Mouse (Mus musculus): ENCODE results near the gene Slc35e3. TPM values are rescaled to one million over a fixed set of nuclear protein-coding genes. Genes with fewer than 3 reads are reported as not detected.
"Not testable (repeated sequence)": the region's sequence is repeated elsewhere in the genome, so short reads cannot be mapped to it uniquely, and the experiment has no call there.

Slc35e3 gene
- total RNA-seq, 1 experiment from 2014 or later = 10.3 TPM

DNA sequence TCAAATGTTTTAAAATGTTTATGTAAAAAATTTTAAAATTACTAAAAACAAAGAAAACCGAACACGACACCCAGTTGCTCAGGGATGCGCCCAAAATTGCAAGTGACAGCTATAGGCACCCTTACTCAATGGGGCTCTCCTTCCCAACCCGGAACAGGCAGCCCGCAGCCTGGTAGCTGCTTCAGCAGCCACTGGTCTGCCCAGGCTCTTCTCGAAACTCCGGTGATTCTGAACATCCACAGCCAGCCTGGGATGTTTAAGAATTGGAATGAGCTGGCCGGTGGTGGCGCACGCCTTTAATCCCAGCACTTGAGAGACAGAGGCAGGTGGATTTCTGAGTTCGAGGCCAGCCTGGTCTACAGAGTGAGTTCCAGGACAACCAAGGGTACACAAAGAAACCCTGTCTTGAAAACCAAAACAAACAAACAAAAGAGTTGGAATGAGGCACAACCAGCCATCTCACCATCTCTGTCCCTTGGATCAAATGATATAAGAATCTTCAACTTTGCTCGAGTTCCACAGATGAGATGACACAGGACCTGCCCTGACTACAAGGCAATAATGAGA lies 15.4 kb downstream of the Slc35e3 start:
- ATAC-seq (replicated peaks in 1 of 2; ENCODE audit: insufficient read depth in 1 of 2, low FRiP score in 2 of 2, low TSS enrichment in 1 of 2, low read depth in 1 of 2, poor library complexity in 2 of 2, severe bottlenecking in 2 of 2) = no peak

DNA sequence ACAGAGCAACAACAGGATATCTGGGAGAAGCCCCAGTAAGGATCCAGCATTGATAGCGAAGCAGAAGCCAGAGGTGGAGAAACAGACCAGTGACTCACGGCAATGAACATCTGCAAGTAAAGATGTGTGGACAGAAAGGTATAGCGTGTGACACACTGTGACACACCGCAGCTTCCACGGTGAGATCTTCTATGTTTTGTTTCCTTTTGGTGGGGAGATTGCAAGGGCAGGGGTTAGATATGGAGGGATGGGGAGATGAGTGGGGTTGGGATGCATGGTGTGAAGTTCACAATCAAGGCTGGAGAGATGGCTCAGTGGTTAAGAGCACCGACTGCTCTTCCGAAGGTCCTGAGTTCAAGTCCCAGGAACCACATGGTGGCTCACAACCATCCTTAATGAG lies 16.0 kb downstream of the Slc35e3 start:
- no peak for ATAC-seq (replicated peaks in 1 of 2; ENCODE audit: insufficient read depth in 1 of 2, low FRiP score in 2 of 2, low TSS enrichment in 1 of 2, low read depth in 1 of 2, poor library complexity in 2 of 2, severe bottlenecking in 2 of 2)

DNA sequence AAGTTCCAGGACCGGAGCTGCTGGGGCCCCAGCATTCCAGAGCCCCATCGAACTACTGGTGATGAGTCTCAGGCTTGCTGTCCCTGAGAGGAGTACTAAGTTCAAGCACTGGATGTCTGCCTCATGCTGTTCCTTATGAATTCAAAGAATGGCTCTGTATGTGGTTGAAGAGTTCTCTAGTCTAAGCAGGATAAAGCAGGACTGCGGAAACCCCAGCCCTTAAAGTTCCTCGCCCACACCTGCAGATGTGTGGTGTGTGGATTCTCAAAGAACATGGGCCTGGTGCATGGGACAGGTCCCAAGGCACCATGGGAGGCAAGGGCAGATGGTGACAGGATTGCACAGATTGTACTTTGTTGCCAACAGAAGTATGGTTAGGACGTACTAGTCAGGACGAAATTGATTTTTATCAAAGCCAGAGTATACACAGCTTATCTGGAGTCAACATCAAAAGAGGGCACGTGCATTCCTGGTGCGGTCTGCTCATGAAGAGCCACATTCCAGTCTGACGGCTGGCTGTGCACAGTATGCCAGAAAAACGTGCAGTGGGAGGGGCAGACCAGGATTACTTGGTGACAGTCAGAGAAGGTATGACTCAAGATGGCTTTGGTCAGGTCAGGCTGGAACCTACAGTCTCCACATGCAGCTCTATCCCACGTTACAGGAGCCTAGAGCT lies 16.9 kb downstream of the Slc35e3 start:
- no peak for ATAC-seq (replicated peaks in 1 of 2; ENCODE audit: insufficient read depth in 1 of 2, low FRiP score in 2 of 2, low TSS enrichment in 1 of 2, low read depth in 1 of 2, poor library complexity in 2 of 2, severe bottlenecking in 2 of 2)

DNA sequence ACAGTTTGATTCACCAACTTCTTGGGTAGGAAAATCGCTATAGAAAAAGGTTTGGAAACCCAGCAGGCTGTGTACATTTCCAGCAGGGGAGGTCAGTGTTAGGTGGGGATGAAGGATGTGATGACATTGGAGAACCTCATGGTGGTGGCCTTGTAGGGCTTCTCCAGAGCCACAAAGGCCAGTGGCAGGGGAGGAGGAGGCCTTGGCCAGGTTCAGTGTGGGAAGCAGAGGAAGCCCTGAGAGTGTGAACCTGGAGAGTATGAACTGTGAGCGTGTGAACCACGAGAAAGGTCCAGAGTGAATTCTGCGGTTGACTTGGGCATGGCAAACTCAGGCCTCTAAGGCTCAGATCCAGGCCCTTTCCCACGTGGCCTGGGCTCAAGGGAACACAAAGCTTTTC lies 17.6 kb downstream of the Slc35e3 start:
- ATAC-seq (replicated peaks in 1 of 2; ENCODE audit: insufficient read depth in 1 of 2, low FRiP score in 2 of 2, low TSS enrichment in 1 of 2, low read depth in 1 of 2, poor library complexity in 2 of 2, severe bottlenecking in 2 of 2) = no peak

DNA sequence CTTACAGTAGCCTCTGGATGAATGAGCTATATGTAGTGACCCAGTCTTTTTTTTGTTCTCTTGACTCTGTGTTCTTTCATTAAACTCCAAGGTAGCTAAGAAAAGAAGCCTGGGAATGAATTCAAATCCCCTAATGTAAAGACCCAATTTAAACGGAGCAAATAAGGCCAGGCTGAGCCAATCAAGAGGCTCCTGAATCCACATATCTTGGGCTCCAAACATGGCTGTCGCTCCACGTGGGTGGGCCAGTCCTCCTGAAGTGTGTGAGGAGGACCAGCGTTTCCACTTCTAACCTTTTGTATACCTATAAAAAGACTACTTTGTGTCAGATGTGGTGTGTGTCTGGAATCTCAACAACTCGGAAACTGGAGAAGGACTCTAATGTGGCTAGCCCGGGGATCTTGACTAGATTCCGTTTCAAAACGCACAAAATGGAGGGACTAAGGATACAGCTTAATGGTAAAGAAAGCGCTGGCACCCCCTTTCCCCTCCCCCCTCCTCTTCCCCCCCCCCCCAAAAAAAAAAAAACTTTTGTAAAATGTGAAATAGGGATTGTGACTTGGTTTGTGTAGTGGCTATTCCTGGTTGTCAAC lies 18.6 kb downstream of the Slc35e3 start:
- ATAC-seq (replicated peaks in 1 of 2; ENCODE audit: insufficient read depth in 1 of 2, low FRiP score in 2 of 2, low TSS enrichment in 1 of 2, low read depth in 1 of 2, poor library complexity in 2 of 2, severe bottlenecking in 2 of 2) = no peak

DNA sequence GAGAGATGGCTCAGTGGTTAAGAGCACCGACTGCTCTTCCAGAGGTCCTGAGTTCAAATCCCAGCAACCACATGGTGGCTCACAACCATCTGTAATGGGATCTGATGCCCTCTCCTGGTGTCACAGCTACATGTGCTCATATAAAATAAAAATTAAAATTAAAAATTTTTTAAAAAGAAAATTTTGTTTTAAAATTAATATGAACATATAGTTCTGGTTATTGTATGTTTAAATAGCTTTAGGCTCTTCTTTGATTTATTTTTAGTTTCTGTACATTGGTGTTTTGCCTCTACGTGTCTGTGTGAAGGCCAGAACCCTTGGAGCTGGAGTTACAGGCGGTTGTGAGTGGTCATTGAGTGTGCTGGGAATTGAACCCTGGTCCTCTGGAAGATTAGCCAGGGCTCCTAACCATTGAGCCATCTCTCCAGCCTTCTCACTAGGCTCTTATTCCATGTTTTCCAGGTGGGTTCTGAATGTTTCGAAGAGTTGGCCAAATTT lies 19.2 kb downstream of the Slc35e3 start:
- no peak for ATAC-seq (replicated peaks in 1 of 2; ENCODE audit: insufficient read depth in 1 of 2, low FRiP score in 2 of 2, low TSS enrichment in 1 of 2, low read depth in 1 of 2, poor library complexity in 2 of 2, severe bottlenecking in 2 of 2)

DNA sequence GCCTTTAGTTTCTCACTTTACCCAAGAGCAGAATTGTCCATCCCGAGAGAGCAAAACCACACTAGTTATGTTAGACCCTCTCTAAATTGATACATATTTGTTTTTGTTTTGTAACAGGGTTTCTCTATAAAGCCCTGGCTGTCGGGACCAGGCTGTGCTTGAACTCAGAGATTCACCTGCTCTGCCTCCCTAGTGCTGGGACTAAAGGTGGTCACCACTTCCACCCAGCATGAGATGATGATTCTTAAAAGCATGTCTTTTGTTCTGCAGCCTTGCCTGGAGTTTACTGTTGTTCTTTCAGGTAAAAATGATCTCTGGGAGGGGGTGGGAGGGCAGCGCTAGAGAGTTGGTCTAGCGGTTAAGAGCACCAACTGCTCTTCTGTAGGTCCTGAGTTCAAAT lies 19.8 kb downstream of the Slc35e3 start:
- ATAC-seq (replicated peaks in 1 of 2; ENCODE audit: insufficient read depth in 1 of 2, low FRiP score in 2 of 2, low TSS enrichment in 1 of 2, low read depth in 1 of 2, poor library complexity in 2 of 2, severe bottlenecking in 2 of 2) = no peak

DNA sequence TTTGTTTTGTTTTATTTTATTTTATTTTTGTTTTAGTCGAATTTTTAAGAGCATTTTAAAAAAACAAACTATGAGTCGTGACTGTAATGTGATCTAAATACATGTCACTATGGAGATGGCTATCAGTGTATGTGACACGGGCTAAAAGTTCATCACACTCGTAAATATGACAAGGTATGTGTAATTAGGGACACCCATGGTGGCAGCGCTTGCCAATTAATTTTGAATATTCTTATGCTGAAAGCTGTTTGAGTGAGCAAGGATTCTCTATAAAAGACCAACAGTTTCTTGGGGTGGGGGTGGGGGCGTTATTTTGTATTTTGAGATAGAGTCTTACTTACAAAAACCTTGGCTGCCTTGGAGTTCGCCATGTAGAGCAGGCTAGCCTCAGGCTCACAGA lies 20.5 kb downstream of the Slc35e3 start:
- ATAC-seq (replicated peaks in 1 of 2; ENCODE audit: insufficient read depth in 1 of 2, low FRiP score in 2 of 2, low TSS enrichment in 1 of 2, low read depth in 1 of 2, poor library complexity in 2 of 2, severe bottlenecking in 2 of 2) = no peak

DNA sequence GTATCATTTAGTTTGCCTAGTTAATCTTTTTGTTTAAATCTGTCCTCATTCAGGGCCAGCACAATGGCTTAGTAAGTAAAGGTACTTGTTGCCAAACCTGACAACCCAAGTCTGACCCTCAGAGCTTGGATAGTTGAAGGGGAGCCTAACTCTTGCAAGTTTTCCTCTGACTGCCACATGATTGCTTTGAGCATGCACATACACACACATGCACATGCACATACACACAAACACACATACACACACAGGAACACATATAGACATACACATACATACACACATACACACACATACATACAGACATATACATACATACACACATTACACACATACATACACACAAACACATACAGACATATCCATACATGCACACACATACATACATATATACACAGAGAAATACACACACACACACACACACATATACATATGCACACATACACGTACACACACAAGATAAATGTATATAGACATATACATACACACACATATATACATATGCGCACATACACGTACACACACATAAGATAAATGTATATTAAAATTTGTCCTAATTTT lies 21.3 kb downstream of the Slc35e3 start:
- ATAC-seq (replicated peaks in 1 of 2; ENCODE audit: insufficient read depth in 1 of 2, low FRiP score in 2 of 2, low TSS enrichment in 1 of 2, low read depth in 1 of 2, poor library complexity in 2 of 2, severe bottlenecking in 2 of 2) = no peak

DNA sequence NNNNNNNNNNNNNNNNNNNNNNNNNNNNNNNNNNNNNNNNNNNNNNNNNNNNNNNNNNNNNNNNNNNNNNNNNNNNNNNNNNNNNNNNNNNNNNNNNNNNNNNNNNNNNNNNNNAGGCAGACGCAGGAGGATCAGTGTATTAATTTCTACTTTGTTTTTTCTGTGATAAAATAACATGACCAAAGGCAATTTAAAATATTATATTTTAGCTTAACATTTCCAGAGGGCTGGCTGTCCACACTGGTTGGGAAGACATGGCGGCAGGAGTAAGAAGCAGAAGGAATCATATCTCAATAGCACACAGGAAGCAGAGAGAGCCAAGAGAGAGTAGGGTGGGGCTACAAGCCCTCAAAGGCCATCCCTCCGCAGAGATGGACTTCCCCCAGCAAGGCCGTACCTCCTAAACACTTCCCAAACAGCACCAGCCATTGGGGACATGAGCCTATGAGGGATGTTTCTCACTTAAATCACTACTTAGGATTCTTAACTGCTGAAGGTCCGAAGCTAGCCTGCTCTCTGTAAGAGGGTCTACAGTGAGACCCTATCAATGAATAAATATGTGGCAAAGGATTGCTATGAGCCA lies 21.9 kb downstream of the Slc35e3 start:
- no peak for ATAC-seq (replicated peaks in 1 of 2; ENCODE audit: insufficient read depth in 1 of 2, low FRiP score in 2 of 2, low TSS enrichment in 1 of 2, low read depth in 1 of 2, poor library complexity in 2 of 2, severe bottlenecking in 2 of 2)

DNA sequence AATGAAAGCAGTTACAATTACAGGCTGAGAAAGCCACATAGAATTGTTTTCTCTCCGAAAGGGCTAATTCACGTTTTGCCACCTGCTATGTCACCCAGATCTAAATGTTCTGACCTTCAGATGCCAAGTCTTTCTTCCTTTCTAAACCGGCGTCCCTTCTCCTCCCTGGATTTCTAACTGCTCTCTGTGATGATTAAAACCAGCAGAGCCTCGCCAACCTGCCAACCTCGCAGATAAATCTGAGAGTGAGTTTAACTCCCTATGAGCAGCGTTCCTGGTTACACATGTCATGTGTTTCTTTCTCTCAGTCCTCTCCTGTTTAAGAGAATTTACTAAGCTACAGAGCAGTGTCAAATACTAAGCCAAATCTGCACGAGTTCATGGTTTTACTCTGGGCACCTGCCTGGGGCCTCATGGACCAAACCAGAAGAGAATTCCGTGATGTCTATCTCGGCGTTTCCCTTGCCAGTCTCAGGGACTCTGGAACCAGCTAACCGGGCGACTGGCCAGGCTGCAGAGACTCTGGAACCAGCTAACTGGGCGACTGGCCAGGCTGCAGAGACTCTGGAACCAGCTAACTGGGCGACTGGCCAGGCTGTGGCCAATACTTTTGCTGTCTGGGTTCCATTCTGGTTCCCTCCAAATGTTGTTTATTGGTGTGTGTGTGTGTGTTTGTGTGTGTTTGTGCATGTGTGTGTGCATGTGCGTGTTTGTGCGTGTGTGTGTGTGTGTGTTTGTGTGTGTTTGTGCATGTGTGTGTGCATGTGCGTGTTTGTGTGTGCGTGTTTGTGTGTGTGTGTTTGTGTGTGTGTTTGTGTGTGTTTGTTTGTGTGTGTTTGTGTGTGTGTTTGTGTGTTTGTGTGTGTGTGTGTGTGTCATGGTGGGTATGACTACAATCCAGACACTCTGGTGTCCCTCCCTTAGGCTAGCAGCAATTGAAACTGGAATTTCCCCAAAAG lies 27.7 kb downstream of the Slc35e3 start:
- no peak for ATAC-seq (replicated peaks in 1 of 2; ENCODE audit: insufficient read depth in 1 of 2, low FRiP score in 2 of 2, low TSS enrichment in 1 of 2, low read depth in 1 of 2, poor library complexity in 2 of 2, severe bottlenecking in 2 of 2)

DNA sequence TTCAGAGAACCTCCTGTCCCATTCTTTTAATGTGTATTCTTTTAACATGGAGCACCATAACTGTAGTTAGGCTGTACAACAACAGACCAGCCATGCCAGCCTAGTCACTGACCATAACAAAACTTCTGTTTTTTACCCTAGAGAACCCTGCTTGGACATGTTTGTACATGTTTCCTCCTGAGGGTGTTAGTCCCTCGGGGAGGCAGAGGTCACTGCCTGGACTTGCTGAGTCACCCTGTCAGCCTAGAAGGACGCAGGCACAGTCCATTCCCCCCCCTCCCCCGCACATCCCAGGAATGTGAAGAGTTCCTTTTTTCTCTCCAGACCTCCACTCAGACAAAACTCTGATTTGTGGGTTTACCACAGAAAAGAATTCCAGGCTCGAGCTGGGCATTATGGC lies 28.6 kb downstream of the Slc35e3 start:
- no peak for ATAC-seq (replicated peaks in 1 of 2; ENCODE audit: insufficient read depth in 1 of 2, low FRiP score in 2 of 2, low TSS enrichment in 1 of 2, low read depth in 1 of 2, poor library complexity in 2 of 2, severe bottlenecking in 2 of 2)

DNA sequence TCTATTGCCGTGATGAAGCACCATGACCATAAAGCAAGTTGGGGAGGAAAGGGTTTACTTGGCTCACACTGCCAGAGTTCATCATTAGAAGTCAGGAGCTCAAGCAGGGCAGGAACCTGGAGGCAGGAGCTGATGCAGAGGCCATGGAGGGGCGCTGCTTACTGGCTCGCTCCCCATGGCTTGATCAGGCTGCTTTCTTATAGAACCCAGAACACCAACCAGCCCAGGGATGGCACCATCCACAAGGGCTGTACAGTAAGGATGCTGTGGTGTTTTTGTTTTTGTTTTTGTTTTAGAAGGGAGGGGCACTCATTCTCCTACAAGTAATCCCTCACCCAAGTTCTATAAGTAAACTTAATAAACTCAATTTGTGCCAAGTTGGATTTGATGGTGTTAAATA lies 29.5 kb downstream of the Slc35e3 start:
- no peak for ATAC-seq (replicated peaks in 1 of 2; ENCODE audit: insufficient read depth in 1 of 2, low FRiP score in 2 of 2, low TSS enrichment in 1 of 2, low read depth in 1 of 2, poor library complexity in 2 of 2, severe bottlenecking in 2 of 2)

DNA sequence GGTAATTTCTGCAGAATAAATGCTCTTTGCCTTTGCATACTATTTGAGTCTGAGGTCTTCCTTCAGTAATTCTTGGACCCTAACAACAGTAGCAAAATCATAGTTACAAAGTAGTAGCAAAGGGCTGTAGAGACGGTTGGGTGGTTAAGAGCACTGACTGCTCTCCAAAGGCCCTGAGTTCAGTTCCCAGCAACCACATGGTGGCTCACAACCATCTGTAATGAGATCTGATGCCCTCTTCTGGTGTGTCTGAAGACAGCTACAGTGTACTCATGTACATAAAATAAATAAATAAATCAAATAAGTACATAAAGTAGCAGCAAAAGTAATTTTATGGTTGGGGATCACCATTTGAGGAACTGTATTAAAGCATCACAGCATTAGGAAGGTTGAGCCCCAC lies 30.5 kb downstream of the Slc35e3 start:
- ATAC-seq (replicated peaks in 1 of 2; ENCODE audit: insufficient read depth in 1 of 2, low FRiP score in 2 of 2, low TSS enrichment in 1 of 2, low read depth in 1 of 2, poor library complexity in 2 of 2, severe bottlenecking in 2 of 2) = not testable (repeated sequence)

DNA sequence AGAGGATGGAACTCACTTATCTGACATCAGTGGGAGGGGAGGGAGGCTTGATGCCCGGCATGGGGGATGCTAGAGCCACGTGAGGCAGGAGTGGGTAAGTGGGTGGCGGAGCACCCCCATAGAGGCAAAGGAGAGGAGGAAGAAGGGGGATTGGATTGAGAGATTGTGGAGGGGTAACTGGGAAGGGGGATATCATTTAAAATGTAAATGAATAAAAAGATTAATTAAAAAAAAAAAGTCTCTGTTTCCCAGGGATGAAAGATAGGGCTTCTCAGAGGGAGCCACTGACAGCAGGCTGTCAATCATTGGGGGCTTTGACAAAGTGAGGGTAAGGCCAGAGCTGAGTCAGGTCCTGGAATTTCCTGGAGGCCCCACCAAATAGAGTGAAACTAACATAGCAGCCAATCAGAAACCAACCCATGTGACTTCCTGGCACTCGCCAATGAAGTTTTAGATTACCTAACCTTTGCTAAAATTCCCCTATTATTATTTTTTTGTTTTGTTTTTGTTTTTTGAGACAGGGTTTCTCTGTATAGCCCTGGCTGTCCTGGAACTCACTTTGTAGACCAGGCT lies 31.2 kb downstream of the Slc35e3 start:
- ATAC-seq (replicated peaks in 1 of 2; ENCODE audit: insufficient read depth in 1 of 2, low FRiP score in 2 of 2, low TSS enrichment in 1 of 2, low read depth in 1 of 2, poor library complexity in 2 of 2, severe bottlenecking in 2 of 2) = no peak

DNA sequence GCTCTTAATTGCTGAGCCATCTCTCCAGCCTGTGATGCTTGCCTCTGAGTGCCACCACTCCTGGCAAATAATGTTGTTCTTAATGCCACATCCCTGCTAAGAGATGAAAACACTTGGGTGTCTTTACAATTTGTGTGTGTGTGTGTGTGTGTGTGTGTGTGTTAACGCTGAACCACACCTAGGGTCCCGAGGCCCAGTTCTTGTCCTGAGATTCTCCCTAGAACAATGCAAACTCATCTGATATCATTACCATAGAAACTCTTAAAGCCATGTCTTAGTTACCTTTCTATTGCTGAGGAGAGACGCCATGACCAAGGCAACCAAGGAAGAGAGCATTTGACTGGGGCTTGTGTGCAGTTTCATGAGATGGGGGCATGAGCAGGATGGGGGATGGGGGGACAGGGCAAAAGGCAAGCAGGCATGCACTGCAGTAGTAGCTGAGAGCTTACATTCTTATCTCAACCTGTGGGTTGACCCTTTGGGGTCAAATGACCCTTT lies 32.1 kb downstream of the Slc35e3 start:
- no peak for ATAC-seq (replicated peaks in 1 of 2; ENCODE audit: insufficient read depth in 1 of 2, low FRiP score in 2 of 2, low TSS enrichment in 1 of 2, low read depth in 1 of 2, poor library complexity in 2 of 2, severe bottlenecking in 2 of 2)

DNA sequence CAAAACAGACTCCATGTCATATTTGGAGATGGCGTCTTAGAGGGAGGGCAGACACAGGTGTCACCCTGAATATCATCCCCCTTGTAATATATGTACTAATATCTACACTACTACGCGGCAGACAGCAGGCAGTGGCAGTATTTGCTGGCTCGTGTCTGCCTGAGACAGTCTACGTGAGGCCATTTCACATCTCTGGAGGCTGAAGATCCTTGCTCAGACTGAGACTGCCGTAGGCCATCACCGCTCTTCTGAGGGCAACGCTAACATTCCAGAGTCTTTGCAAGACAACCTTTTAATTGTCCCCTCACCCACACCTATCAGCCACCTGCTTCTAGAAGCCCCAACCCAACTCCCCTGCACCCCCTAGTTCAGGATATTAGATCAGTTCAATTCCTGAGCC lies 32.7 kb downstream of the Slc35e3 start:
- no peak for ATAC-seq (replicated peaks in 1 of 2; ENCODE audit: insufficient read depth in 1 of 2, low FRiP score in 2 of 2, low TSS enrichment in 1 of 2, low read depth in 1 of 2, poor library complexity in 2 of 2, severe bottlenecking in 2 of 2)

Measured in hematopoietic stem cell, adult 5-6 weeks (primary cell).